Mouse (Mus musculus) layer of hippocampus, adult 2 months (tissue): Measurements from ENCODE around the gene Fbxl14. TPM values are rescaled to one million over a fixed set of nuclear protein-coding genes. Genes with fewer than 3 reads are reported as not detected.

Source experiments
- DNase-seq, 2 experiments: peaks; one replicate each; pipeline ENCODE4 v3.0.0; 2022; ENCODE audit warnings: low spot score in 2 of 2
- H3K27ac ChIP-seq: fragments of 200-600 bp; 2 replicates; pipeline ENCODE4 v1.8.1; 2022
- H3K4me3 ChIP-seq: fragments of 200-600 bp; 2 replicates; pipeline ENCODE4 v1.8.1; 2022; ENCODE audit warnings: mild to moderate bottlenecking
- CTCF ChIP-seq: fragments of 200-600 bp; conservative IDR thresholded peaks from 2 replicates; pipeline ENCODE4 v1.8.1; 2022; ENCODE audit warnings: antibody characterized with exemption, mild to moderate bottlenecking, moderate library complexity
- total RNA-seq, 2 experiments: library from RNA; stranded (reverse); gene quantifications; 2 replicates each; pipeline ENCODE4 v1.2.3; 2021

The Fbxl14 gene
- total RNA-seq, 2 experiments from 2014 or later, result 32.3 to 34.3 TPM

GRCm38 (mm10) chr6:119489765-119490164 is 10.3 kb downstream of the Fbxl14 start:
- no peak overlapping the region for H3K27ac ChIP-seq
- H3K4me3 ChIP-seq, result no peak overlapping the region; the same call in 1 of the 2 replicates
- TF ChIP-seq CTCF, result peak; percentile 95
- DNase-seq, result peak in 1 of 2 experiments; percentile 63

- DNase-seq, result no peak
- Histone ChIP-seq H3K4me3 (no peak overlapping the region), H3K27ac (no peak overlapping the region)
- TF ChIP-seq CTCF, result no peak
These were observed 11.1 kb downstream of the Fbxl14 start for GRCm38 (mm10) chr6:119490549-119490948.

- no peak overlapping the region for H3K27ac ChIP-seq
- no peak overlapping the region for H3K4me3 ChIP-seq
- TF ChIP-seq CTCF, result no peak
- no peak for DNase-seq
These were observed 11.5 kb downstream of the Fbxl14 start for GRCm38 (mm10) chr6:119491006-119491405.

- no peak overlapping the region for H3K27ac ChIP-seq
- no peak for DNase-seq
- TF ChIP-seq CTCF, result no peak
- H3K4me3 ChIP-seq, result no peak overlapping the region
These were observed 12.6 kb downstream of the Fbxl14 start for GRCm38 (mm10) chr6:119491997-119492629.

- H3K4me3 ChIP-seq, result no peak overlapping the region
- TF ChIP-seq CTCF, result no peak
- DNase-seq, result no peak
- no peak overlapping the region for H3K27ac ChIP-seq
These were observed 13.2 kb downstream of the Fbxl14 start for GRCm38 (mm10) chr6:119492630-119493014.

GRCm38 (mm10) chr6:119499271-119499670 is 19.8 kb downstream of the Fbxl14 start:
- no peak for DNase-seq
- Histone ChIP-seq H3K27ac (no peak overlapping the region), H3K4me3 (no peak overlapping the region)
- TF ChIP-seq CTCF, result no peak

- Histone ChIP-seq H3K4me3 (no peak overlapping the region), H3K27ac (no peak overlapping the region)
- DNase-seq, result no peak
- TF ChIP-seq CTCF, result no peak
These were observed 20.6 kb downstream of the Fbxl14 start for GRCm38 (mm10) chr6:119500086-119500485.

GRCm38 (mm10) chr6:119502031-119502430 is 22.6 kb downstream of the Fbxl14 start:
- no peak for DNase-seq
- Histone ChIP-seq H3K27ac (no peak overlapping the region), H3K4me3 (no peak overlapping the region)
- TF ChIP-seq CTCF, result no peak

GRCm38 (mm10) chr6:119504756-119505155 is 25.3 kb downstream of the Fbxl14 start:
- Histone ChIP-seq H3K27ac (no peak overlapping the region), H3K4me3 (no peak overlapping the region)
- TF ChIP-seq CTCF, result no peak
- DNase-seq, result no peak

- Histone ChIP-seq H3K27ac (no peak overlapping the region), H3K4me3 (no peak overlapping the region)
- no peak for DNase-seq
- no peak for TF ChIP-seq CTCF
These were observed 26.2 kb downstream of the Fbxl14 start for GRCm38 (mm10) chr6:119505525-119506225.

GRCm38 (mm10) chr6:119508221-119508620 is 28.8 kb downstream of the Fbxl14 start:
- no peak overlapping the region for H3K27ac ChIP-seq
- TF ChIP-seq CTCF, result no peak
- H3K4me3 ChIP-seq, result no peak overlapping the region
- no peak for DNase-seq

GRCm38 (mm10) chr6:119508634-119509375 is 29.3 kb downstream of the Fbxl14 start:
- DNase-seq, result no peak
- TF ChIP-seq CTCF, result no peak
- Histone ChIP-seq H3K4me3 (no peak overlapping the region), H3K27ac (no peak overlapping the region)

GRCm38 (mm10) chr6:119509437-119510037 is 30.1 kb downstream of the Fbxl14 start:
- TF ChIP-seq CTCF, result no peak
- Histone ChIP-seq H3K4me3 (no peak overlapping the region), H3K27ac (no peak overlapping the region)
- peak in 1 of 2 experiments; percentile 38 for DNase-seq
